ENCODE assay signal across 16 mouse cellular contexts in genomic region chr10:127703299-127703698, GRCm38 (mm10). TPM values are rescaled to one million over a fixed set of nuclear protein-coding genes. Genes with fewer than 3 reads are reported as not detected.
DNase-seq lines count a peak whose midpoint lies in the region; ATAC-seq and TF ChIP-seq lines count a peak whose summit lies in the region.
"Had no signal": no experiment of that assay in that cellular context is flagged by ENCODE, and none has a peak within 500 bp of the region (broad histone marks: within the 10 kb centered on the region; RNA-seq: fewer than 3 reads in every experiment).

No protein-coding gene starts in this region.

- no peak overlapping the region for H3K4me3 ChIP-seq in lung, postnatal 0 days (ENCODE audit: low read depth, low read length)
- peak overlapping the region; percentile 29 for H3K4me3 ChIP-seq in intestine, embryonic 15.5 days (replicated peaks)
- H3K4me3 ChIP-seq in stomach, postnatal 0 days (ENCODE audit: low read depth, low read length) = peak overlapping the region; percentile 19
- H3K4me3 ChIP-seq: heart, embryonic 13.5 days; layer of hippocampus, adult 2 months had no signal

- WGBS in lung, postnatal 0 days = 31% methylated on average over 4 of the region's 4 CpGs
- WGBS in intestine, embryonic 15.5 days = 38% methylated on average over 4 of the region's 4 CpGs
- 36% methylated on average over 4 of the region's 4 CpGs for WGBS in stomach, postnatal 0 days

- DNase-seq in lung, postnatal 0 days (ENCODE audit: low spot score) = peak; percentile 22
- no peak for DNase-seq in lung, postnatal 36 days
- peak; percentile 73 for DNase-seq in ZHBTc4 (ENCODE audit: low read depth, low spot score)
- DNase-seq in stomach, postnatal 0 days (ENCODE audit: low spot score) = peak; percentile 66
- no peak for DNase-seq in gastrocnemius, postnatal 14 days
- DNase-seq: gastrocnemius, postnatal 36 days; lung, adult 18-20 months; midbrain, embryonic 14.5 days; right cerebral cortex, postnatal 14 days had no signal

- H3K4me2 ChIP-seq in lung, postnatal 0 days (replicated peaks; ENCODE audit: low read depth, low read length) = no peak overlapping the region
- H3K4me2 ChIP-seq in intestine, embryonic 15.5 days (replicated peaks) = peak overlapping the region; percentile 29; the same call in 1 of the 2 replicates
- H3K4me2 ChIP-seq in stomach, postnatal 0 days (replicated peaks; ENCODE audit: low read depth) = peak overlapping the region; percentile 34
- H3K4me2 ChIP-seq: heart, embryonic 13.5 days had no signal

- no peaks in the 10 kb centered on the region for H3K4me1 ChIP-seq in lung, postnatal 0 days (ENCODE audit: insufficient read depth, low read depth, low read length)
- H3K4me1 ChIP-seq in intestine, embryonic 15.5 days (replicated peaks) = peaks cover 11% of the 10 kb centered on the region
- no peaks in the 10 kb centered on the region for H3K4me1 ChIP-seq in stomach, postnatal 0 days (replicated peaks; ENCODE audit: control insufficient read depth, insufficient read depth)

- TF ChIP-seq CTCF in lung, postnatal 0 days (IDR thresholded peaks at IDR 0.05) = no peak
- TF ChIP-seq CTCF in stomach, postnatal 0 days (IDR thresholded peaks at IDR 0.05; ENCODE audit: low read depth) = no peak

- H3K36me3 ChIP-seq in lung, postnatal 0 days (ENCODE audit: insufficient read depth, low read length) = peaks cover 4% of the 10 kb centered on the region; the same call in 1 of the 2 replicates
- H3K36me3 ChIP-seq in intestine, embryonic 15.5 days = no peaks in the 10 kb centered on the region
- no peaks in the 10 kb centered on the region; the same call in 1 of the 2 replicates for H3K36me3 ChIP-seq in stomach, postnatal 0 days (ENCODE audit: control insufficient read depth, insufficient read depth, low read length)

- H3K27me3 ChIP-seq in lung, postnatal 0 days (replicated peaks; ENCODE audit: insufficient read depth, low read length) = no peaks in the 10 kb centered on the region
- H3K27me3 ChIP-seq in intestine, embryonic 15.5 days (replicated peaks) = no peaks in the 10 kb centered on the region
- H3K27me3 ChIP-seq in stomach, postnatal 0 days (ENCODE audit: control insufficient read depth, insufficient read depth, low read length) = no peaks in the 10 kb centered on the region
- H3K27me3 ChIP-seq: heart, embryonic 13.5 days had no signal

- no peak overlapping the region for H3K9ac ChIP-seq in lung, postnatal 0 days (replicated peaks; ENCODE audit: low read depth)
- no peak overlapping the region for H3K9ac ChIP-seq in intestine, embryonic 15.5 days
- H3K9ac ChIP-seq in stomach, postnatal 0 days (ENCODE audit: low read length) = no peak overlapping the region
- H3K9ac ChIP-seq: heart, embryonic 13.5 days had no signal

- no peaks in the 10 kb centered on the region for H3K9me3 ChIP-seq in lung, postnatal 0 days (ENCODE audit: low read length)
- H3K9me3 ChIP-seq in intestine, embryonic 15.5 days = no peaks in the 10 kb centered on the region
- H3K9me3 ChIP-seq in stomach, postnatal 0 days (ENCODE audit: control insufficient read depth, low read length) = no peaks in the 10 kb centered on the region
- H3K9me3 ChIP-seq: heart, embryonic 13.5 days had no signal

- intact Hi-C loops in gastrocnemius, postnatal 14 days (cut with DNase I; ENCODE audit: low total_unique reads) = no loop called here

- no peak for ATAC-seq in lung, postnatal 0 days
- peak; percentile 75 for ATAC-seq in intestine, embryonic 15.5 days
- ATAC-seq in stomach, postnatal 0 days (ENCODE audit: low FRiP score, low TSS enrichment) = peak; percentile 79
- ATAC-seq in cerebellum, adult (ENCODE audit: insufficient number of reproducible peaks, low FRiP score, low TSS enrichment) = no peak
- ATAC-seq: forebrain, embryonic 16.5 days; hindbrain, embryonic 16.5 days had no signal

- no peak for TF ChIP-seq EP300 in lung, postnatal 0 days (IDR thresholded peaks at IDR 0.05)
- no peak for TF ChIP-seq EP300 in stomach, postnatal 0 days (optimal IDR thresholded peaks at IDR 0.05)

- no peak overlapping the region for H3K27ac ChIP-seq in lung, postnatal 0 days (ENCODE audit: low read length)
- H3K27ac ChIP-seq in intestine, embryonic 15.5 days = peak overlapping the region; percentile 62; the same call in 1 of the 2 replicates
- H3K27ac ChIP-seq in stomach, postnatal 0 days (replicated peaks) = peak overlapping the region; percentile 78
- H3K27ac ChIP-seq: heart, embryonic 13.5 days; layer of hippocampus, adult 2 months had no signal

RNA-seq across cellular contexts. Expression of gene Myo1a, which starts 1.7 kb away (rescaled TPM):
- 0.08 TPM in 2 replicates for polyA plus RNA-seq in lung, postnatal 0 days (2015; fragmentation: Nextera tagmentation; extraction: Ambion mirVana)
- polyA plus RNA-seq in intestine, embryonic 15.5 days (2015; fragmentation: Nextera tagmentation; extraction: Ambion mirVana) = 33.8 and 36.7 TPM in 2 replicates
- polyA plus RNA-seq in stomach, postnatal 0 days (2015; fragmentation: Nextera tagmentation; extraction: Ambion mirVana) = 39.3 and 42.1 TPM in 2 replicates
- under 1 TPM; 0.18 to 0.53 TPM for total RNA-seq in gastrocnemius, postnatal 14 days (2021)
- polyA plus RNA-seq: midbrain, embryonic 14.5 days had no signal

RNA-seq across cellular contexts. Expression of gene Tac2, which starts 21.0 kb away (rescaled TPM):
- polyA plus RNA-seq in lung, postnatal 0 days (2015; fragmentation: Nextera tagmentation; extraction: Ambion mirVana) = not detected in 2 replicates
- 2.3 and 4.1 TPM in 2 replicates for polyA plus RNA-seq in intestine, embryonic 15.5 days (2015; fragmentation: Nextera tagmentation; extraction: Ambion mirVana)
- 0.34 and 0.35 TPM in 2 replicates for polyA plus RNA-seq in stomach, postnatal 0 days (2015; fragmentation: Nextera tagmentation; extraction: Ambion mirVana)
- not detected for total RNA-seq in gastrocnemius, postnatal 14 days (2021)
- total RNA-seq: adrenal gland, adult 18-20 months; gastrocnemius, postnatal 36 days had no signal
- polyA plus RNA-seq: midbrain, embryonic 14.5 days had no signal

RNA-seq across cellular contexts. Expression of gene Nab2, which starts 34.9 kb away (rescaled TPM):
- 7.7 and 8.4 TPM in 2 replicates for polyA plus RNA-seq in lung, postnatal 0 days (2015; fragmentation: Nextera tagmentation; extraction: Ambion mirVana)
- 8.3 and 8.7 TPM in 2 replicates for polyA plus RNA-seq in intestine, embryonic 15.5 days (2015; fragmentation: Nextera tagmentation; extraction: Ambion mirVana)
- 6.8 and 8.9 TPM in 2 replicates for polyA plus RNA-seq in stomach, postnatal 0 days (2015; fragmentation: Nextera tagmentation; extraction: Ambion mirVana)
- 1 to 10 TPM; 4.9 to 5.5 TPM for total RNA-seq in gastrocnemius, postnatal 14 days (2021)

RNA-seq across cellular contexts. Expression of gene Zbtb39, which starts 36.0 kb away (rescaled TPM):
- 1.7 and 2.0 TPM in 2 replicates for polyA plus RNA-seq in lung, postnatal 0 days (2015; fragmentation: Nextera tagmentation; extraction: Ambion mirVana)
- polyA plus RNA-seq in intestine, embryonic 15.5 days (2015; fragmentation: Nextera tagmentation; extraction: Ambion mirVana) = 2.6 and 2.7 TPM in 2 replicates
- polyA plus RNA-seq in stomach, postnatal 0 days (2015; fragmentation: Nextera tagmentation; extraction: Ambion mirVana) = 1.4 and 1.6 TPM in 2 replicates
- 1 to 10 TPM; 4.7 to 4.9 TPM for total RNA-seq in gastrocnemius, postnatal 14 days (2021)

RNA-seq across cellular contexts. Expression of gene Nemp1, which starts 36.6 kb away (rescaled TPM):
- polyA plus RNA-seq in lung, postnatal 0 days (2015; fragmentation: Nextera tagmentation; extraction: Ambion mirVana) = 5.0 and 6.3 TPM in 2 replicates
- 5.7 and 6.9 TPM in 2 replicates for polyA plus RNA-seq in intestine, embryonic 15.5 days (2015; fragmentation: Nextera tagmentation; extraction: Ambion mirVana)
- 4.1 and 4.5 TPM in 2 replicates for polyA plus RNA-seq in stomach, postnatal 0 days (2015; fragmentation: Nextera tagmentation; extraction: Ambion mirVana)
- 1 to 10 TPM; 2.3 to 2.7 TPM for total RNA-seq in gastrocnemius, postnatal 14 days (2021)

Comparison
In these comparisons a context has a peak if more than half of its experiments do, and no peak if none do; other contexts are left out.
1. DNase-seq: peak in lung, postnatal 0 days (single experiment), ZHBTc4 (single experiment) and stomach, postnatal 0 days (single experiment); none in lung, postnatal 36 days (single experiment) and gastrocnemius, postnatal 14 days (single experiment).
2. ATAC-seq: peak in intestine, embryonic 15.5 days (single experiment) and stomach, postnatal 0 days (single experiment); none in lung, postnatal 0 days (single experiment) and cerebellum, adult (single experiment).
3. RNA of gene Myo1a, which starts 1.7 kb away (polyA plus RNA-seq): 39.3 to 42.1 TPM in stomach, postnatal 0 days and 33.8 to 36.7 TPM in intestine, embryonic 15.5 days; 0.08 TPM in lung, postnatal 0 days; every median in the first group is over 10 times any median in the second.